Mouse (Mus musculus): ENCODE data around the gene Vmn1r32. TPM values are rescaled to one million over a fixed set of nuclear protein-coding genes. Genes with fewer than 3 reads are reported as not detected.

Vmn1r32 gene
- polyA plus RNA-seq, 1 experiment = not detected

DNA sequence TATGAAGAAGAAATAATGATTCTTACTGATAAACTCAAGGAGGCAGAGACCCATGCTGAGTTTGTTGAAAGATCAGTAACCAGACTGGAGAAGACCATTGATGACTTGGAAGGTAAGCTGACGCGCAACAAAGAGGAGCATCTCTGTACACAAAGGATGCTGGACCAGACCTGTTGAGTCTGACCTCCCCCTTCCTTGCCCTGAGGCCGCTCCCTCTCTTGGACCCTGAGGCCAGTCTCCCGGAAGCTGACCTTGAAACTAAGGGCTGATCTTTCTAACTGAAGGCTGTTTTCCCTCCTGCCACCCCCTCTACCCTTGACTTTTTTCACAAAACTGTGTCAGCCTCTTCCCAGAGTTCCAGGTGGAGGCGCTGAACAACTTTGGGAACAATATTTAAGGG is 43.5 kb downstream of the Vmn1r32 start:
- H3K4me1 ChIP-seq (ENCODE audit: control insufficient read depth, insufficient read depth, low read length) = no peaks in the 10 kb centered on the region
- 97% methylated on average over 5 of the region's 5 CpGs for WGBS
- DNase-seq = no peak
- no peak overlapping the region for H3K4me3 ChIP-seq (replicated peaks; ENCODE audit: insufficient read depth, low read depth, low read length)
- no peaks in the 10 kb centered on the region for H3K27me3 ChIP-seq (ENCODE audit: control insufficient read depth, insufficient read depth, low read length)
- TF ChIP-seq POLR2A (IDR thresholded peaks at IDR 0.05; ENCODE audit: borderline replicate concordance, insufficient read depth, low read length) (no peak), CTCF (IDR thresholded peaks at IDR 0.05; ENCODE audit: borderline replicate concordance, insufficient read depth, low read depth, low read length) (no peak)
- H3K27ac ChIP-seq (ENCODE audit: insufficient read depth, low read length) = no peak overlapping the region

Other genes starting within 250 kb of the Vmn1r32 start
- 8.2 and 8.5 TPM in 2 replicates for gene Mad2l1, start 24.7 kb downstream of the Vmn1r32 start, polyA plus RNA-seq (2012; rRNA removed)
- not detected in 2 replicates for gene Vmn1r33, start 58.2 kb upstream of the Vmn1r32 start, polyA plus RNA-seq (2012; rRNA removed)
- gene Vmn1r34, start 83.8 kb upstream of the Vmn1r32 start, polyA plus RNA-seq (2012; rRNA removed) = not detected in 2 replicates
- gene Vmn1r35, start 125.8 kb upstream of the Vmn1r32 start, polyA plus RNA-seq (2012; rRNA removed) = not detected in 2 replicates
- not detected in 2 replicates for gene Vmn1r36, start 159.1 kb upstream of the Vmn1r32 start, polyA plus RNA-seq (2012; rRNA removed)
- not detected in 2 replicates for gene Vmn1r37, start 169.3 kb upstream of the Vmn1r32 start, polyA plus RNA-seq (2012; rRNA removed)
- not detected in 2 replicates for gene Vmn1r38, start 222.5 kb upstream of the Vmn1r32 start, polyA plus RNA-seq (2012; rRNA removed)